In genomic region chr10:27663396-27663795, GRCm38 (mm10) we compare ENCODE assay signal across 15 mouse cellular contexts.
"Had no signal": no experiment of that assay in that cellular context is flagged by ENCODE, and none has a peak within 500 bp of the region (broad histone marks: within the 10 kb centered on the region; RNA-seq: fewer than 3 reads in every experiment).

No protein-coding gene starts in this region.

- H3K36me3 ChIP-seq: midbrain, embryonic 10.5 days; midbrain, embryonic 12.5 days; neural tube, embryonic 12.5 days had no signal

- H3K27ac ChIP-seq: midbrain, embryonic 10.5 days; midbrain, embryonic 12.5 days; neural tube, embryonic 12.5 days had no signal

- ATAC-seq: midbrain, embryonic 16.5 days had no signal

- H3K4me3 ChIP-seq: midbrain, embryonic 10.5 days; midbrain, embryonic 12.5 days; neural tube, embryonic 12.5 days had no signal

- H3K9me3 ChIP-seq: midbrain, embryonic 10.5 days; midbrain, embryonic 12.5 days; neural tube, embryonic 12.5 days had no signal

- H3K4me1 ChIP-seq: midbrain, embryonic 10.5 days; midbrain, embryonic 12.5 days; neural tube, embryonic 12.5 days had no signal

- H3K27me3 ChIP-seq: midbrain, embryonic 12.5 days; neural tube, embryonic 12.5 days had no signal

- DNase-seq: lung, adult 18-20 months; lung, embryonic 14.5 days; lung, postnatal 10 days; lung, postnatal 4 days; midbrain, embryonic 14.5 days; right cerebral cortex, postnatal 14 days; right cerebral cortex, postnatal 4 days; spleen, adult 18-20 months; thymus, adult 18-20 months; thymus, postnatal 14 days; thymus, postnatal 36 days had no signal
